Mouse (Mus musculus) lung, embryonic 14.5 days (tissue): ENCODE data around the gene Tdrd6. TPM values are rescaled to one million over a fixed set of nuclear protein-coding genes. Genes with fewer than 3 reads are reported as not detected.

Source experiments
- ATAC-seq: fragments of 200-750 bp; cut with Nextera tagmentation; 2 replicates; pipeline ENCODE4 v1.8.0; 2017; ENCODE audit warnings: mild to moderate bottlenecking, moderate TSS enrichment, moderate library complexity; ENCODE audit not compliant: insufficient read depth
- DNase-seq: peaks from one replicate; pipeline ENCODE4 v3.0.0-alpha.2; 2015
- H3K27ac ChIP-seq: fragments of 300-500 bp; sonication (generic); 2 replicates; pipeline ENCODE4 v1.5.1; 2014; ENCODE audit warnings: low read depth, mild to moderate bottlenecking, moderate library complexity
- H3K27me3 ChIP-seq: fragments of 300-500 bp; sonication (generic); 2 replicates; pipeline ENCODE4 v1.6.1; 2014; ENCODE audit warnings: low read length, control low read depth; ENCODE audit not compliant: insufficient read depth
- H3K36me3 ChIP-seq: fragments of 300-500 bp; sonication (generic); 2 replicates; pipeline ENCODE4 v1.6.1; 2014; ENCODE audit warnings: control low read depth; ENCODE audit not compliant: insufficient read depth
- H3K4me1 ChIP-seq: fragments of 300-500 bp; sonication (generic); 2 replicates; pipeline ENCODE4 v1.6.1; 2014; ENCODE audit warnings: antibody characterized with exemption, control low read depth; ENCODE audit not compliant: insufficient read depth
- H3K4me2 ChIP-seq: fragments of 300-500 bp; sonication (generic); 2 replicates; pipeline ENCODE4 v1.6.1; 2014; ENCODE audit warnings: mild to moderate bottlenecking
- H3K4me3 ChIP-seq: fragments of 300-500 bp; sonication (generic); 2 replicates; pipeline ENCODE4 v1.5.1; 2014; ENCODE audit warnings: low read depth, low read length
- H3K9ac ChIP-seq: fragments of 300-500 bp; sonication (generic); 2 replicates; pipeline ENCODE4 v1.6.1; 2014
- H3K9me3 ChIP-seq: fragments of 300-500 bp; sonication (generic); 2 replicates; pipeline ENCODE4 v1.6.1; 2016; ENCODE audit warnings: low read depth, low read length, control low read depth
- CTCF ChIP-seq: IDR thresholded peaks from 2 replicates; pipeline ENCODE4 v1.5.1; 2016; ENCODE audit warnings: antibody characterized with exemption, low read depth
- WGBS: fragments of 180-500 bp; shearing (Covaris S2); extraction: QIAGEN DNeasy Blood & Tissue Kit; methylation state at CpG from one replicate; pipeline ENCODE4 v1.1.7; 2014; 5-methylcytosine and 5-hydroxymethylcytosine counted together
- polyA plus RNA-seq: library from polyadenylated mRNA; unstranded; fragments of >200 nt; fragmentation: Nextera tagmentation; extraction: Ambion mirVana; gene quantifications from 2 replicates; pipeline ENCODE4 v1.2.1, GENCODE M21; 2014

The Tdrd6 gene
- polyA plus RNA-seq, 1 experiment from 2014 or later, result not detected

- Histone ChIP-seq H3K4me2 (peak overlapping the region; percentile 87), H3K27ac (no peak overlapping the region; the same call in 1 of the 2 replicates), H3K4me3 (peak overlapping the region; percentile 43), H3K36me3 (no peaks in the 10 kb centered on the region), H3K4me1 (no peaks in the 10 kb centered on the region), H3K9ac (peak overlapping the region; percentile 56), H3K27me3 (no peaks in the 10 kb centered on the region), H3K9me3 (no peaks in the 10 kb centered on the region)
- DNase-seq (peak; percentile 52), ATAC-seq (peak; percentile 65)
- TF ChIP-seq CTCF, result no peak
- 6% methylated on average over 12 of the region's 12 CpGs for WGBS
Measured at GRCm38 (mm10) chr17:43567593-43567991, 62.5 kb downstream of the Tdrd6 start.

Other genes with a start within 250 kb of the Tdrd6 start
- gene Mep1a, start 127.5 kb downstream of the Tdrd6 start, polyA plus RNA-seq, result not detected in 2 replicates
- gene Ankrd66, start 86.7 kb downstream of the Tdrd6 start, polyA plus RNA-seq, result 0.28 and 0.38 TPM in 2 replicates
- 13.9 and 14.9 TPM in 2 replicates for gene Pla2g7, start 62.2 kb downstream of the Tdrd6 start, polyA plus RNA-seq
- gene Slc25a27, start 36.9 kb upstream of the Tdrd6 start, polyA plus RNA-seq, result 15.0 and 16.0 TPM in 2 replicates
- gene Cyp39a1, start 37.1 kb upstream of the Tdrd6 start, polyA plus RNA-seq, result 30.5 and 32.2 TPM in 2 replicates
- gene Rcan2, start 171.1 kb upstream of the Tdrd6 start, polyA plus RNA-seq, result 3.7 and 4.2 TPM in 2 replicates